Mouse (Mus musculus) ES-Bruce4 (cell line): ENCODE measurements around the gene Gcgr. TPM values are rescaled to one million over a fixed set of nuclear protein-coding genes. Genes with fewer than 3 reads are reported as not detected.

Source experiments
- H3K27ac ChIP-seq: 2 replicates; pipeline ENCODE4 v1.5.1; 2012; ENCODE audit warnings: low read length, inconsistent platforms; ENCODE audit not compliant: insufficient read depth
- H3K27me3 ChIP-seq: 2 replicates; pipeline ENCODE4 v1.6.1; 2012; ENCODE audit warnings: mild to moderate bottlenecking, low read length, inconsistent platforms; ENCODE audit not compliant: control insufficient read depth, poor library complexity, insufficient read depth, severe bottlenecking
- H3K36me3 ChIP-seq: 2 replicates; pipeline ENCODE4 v1.6.1; 2012; ENCODE audit warnings: inconsistent platforms, mild to moderate bottlenecking, low read length, moderate library complexity; ENCODE audit not compliant: control insufficient read depth, poor library complexity, insufficient read depth, severe bottlenecking
- H3K4me1 ChIP-seq: one replicate; pipeline ENCODE4 v1.8.1; 2011; ENCODE audit warnings: low read length; ENCODE audit not compliant: control insufficient read depth, insufficient read depth
- H3K4me3 ChIP-seq: 2 replicates; pipeline ENCODE4 v1.5.1; 2011; ENCODE audit warnings: low read depth, mild to moderate bottlenecking, low read length
- H3K9ac ChIP-seq: 2 replicates; pipeline ENCODE4 v1.6.1; 2012; ENCODE audit warnings: low read depth, mild to moderate bottlenecking, inconsistent platforms; ENCODE audit not compliant: poor library complexity, severe bottlenecking
- H3K9me3 ChIP-seq: replicated peaks from 2 replicates; pipeline ENCODE4 v1.6.1; 2012; ENCODE audit warnings: mild to moderate bottlenecking, low read length, inconsistent platforms; ENCODE audit not compliant: control insufficient read depth, poor library complexity, insufficient read depth, severe bottlenecking
- CTCF ChIP-seq: IDR thresholded peaks from one replicate; pipeline ENCODE4 v1.8.1; 2011; ENCODE audit warnings: low read depth, low read length
- EP300 ChIP-seq: IDR thresholded peaks from 2 replicates; pipeline ENCODE4 v1.6.1; 2011; ENCODE audit warnings: low read depth, low read length; ENCODE audit not compliant: insufficient read depth
- POLR2A ChIP-seq: IDR thresholded peaks from one replicate; pipeline ENCODE4 v1.8.1; 2011; ENCODE audit warnings: low read length; ENCODE audit not compliant: insufficient read depth
- polyA plus RNA-seq: library from polyadenylated mRNA; stranded (reverse); fragments of >200 nt; gene quantifications from 2 replicates; pipeline ENCODE4 v1.2.4, GENCODE M21; 2011; ENCODE audit warnings: low read depth; ENCODE audit not compliant: missing spikeins, insufficient read depth, insufficient read length

The Gcgr gene
- polyA plus RNA-seq, 1 experiment: not detected

- no peaks in the 10 kb centered on the region for H3K27me3 ChIP-seq
- TF ChIP-seq CTCF: no peak
- TF ChIP-seq EP300: no peak
- TF ChIP-seq POLR2A: no peak
- no peaks in the 10 kb centered on the region for H3K36me3 ChIP-seq
- H3K4me3 ChIP-seq: no peak overlapping the region
- H3K4me1 ChIP-seq: no peaks in the 10 kb centered on the region
- no peaks in the 10 kb centered on the region for H3K9me3 ChIP-seq
- H3K9ac ChIP-seq: no peak overlapping the region
- H3K27ac ChIP-seq: no peak overlapping the region
These were observed 13.4 kb upstream of the Gcgr start for GRCm38 (mm10) chr11:120517147-120517546.

DNA sequence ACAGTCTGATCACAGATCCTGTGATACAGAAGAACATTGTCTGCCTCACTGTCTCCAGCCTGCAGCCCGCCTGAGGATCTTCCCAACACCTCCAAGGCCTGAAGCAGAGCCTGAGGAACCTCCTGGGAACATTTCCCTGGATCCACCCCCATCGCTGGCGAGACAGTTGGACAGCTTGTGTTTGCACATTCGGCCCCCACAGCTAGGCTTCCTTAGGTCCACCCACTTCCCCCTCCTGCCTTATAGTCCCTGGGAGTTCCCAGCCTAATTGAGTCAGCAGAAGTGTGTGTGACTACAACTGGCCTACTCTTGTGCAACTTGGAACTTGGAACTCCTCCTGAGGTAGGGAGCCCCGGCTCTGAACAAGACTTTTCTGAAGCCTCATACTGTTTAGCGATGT, 12.5 kb upstream of the Gcgr start:
- Histone ChIP-seq H3K4me3 (no peak overlapping the region), H3K36me3 (no peaks in the 10 kb centered on the region), H3K27me3 (no peaks in the 10 kb centered on the region), H3K4me1 (no peaks in the 10 kb centered on the region), H3K9ac (no peak overlapping the region), H3K9me3 (no peaks in the 10 kb centered on the region), H3K27ac (no peak overlapping the region)
- TF ChIP-seq EP300 (no peak), CTCF (no peak), POLR2A (no peak)

DNA sequence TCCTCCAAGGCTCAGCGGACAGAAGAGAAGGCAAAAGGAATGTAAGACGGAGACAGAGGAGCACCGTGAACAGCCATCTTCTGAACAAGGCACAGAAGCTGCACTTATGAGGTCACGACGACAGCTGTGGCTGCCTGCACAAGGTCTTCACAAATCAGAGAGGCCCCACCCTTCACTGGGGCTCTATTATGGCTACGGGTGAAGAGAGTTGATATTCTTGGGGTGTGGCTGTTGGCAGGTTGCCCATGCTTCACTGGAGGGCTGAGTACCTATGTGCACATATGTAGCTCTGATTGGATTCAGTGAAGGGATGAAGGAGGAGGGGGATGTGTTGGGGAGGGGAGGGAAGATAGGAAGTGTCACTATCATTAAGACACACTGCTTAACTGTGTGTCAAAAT, 11.9 kb upstream of the Gcgr start:
- Histone ChIP-seq H3K27ac (no peak overlapping the region), H3K27me3 (no peaks in the 10 kb centered on the region), H3K4me3 (no peak overlapping the region), H3K36me3 (no peaks in the 10 kb centered on the region), H3K9ac (no peak overlapping the region), H3K4me1 (no peaks in the 10 kb centered on the region), H3K9me3 (no peaks in the 10 kb centered on the region)
- TF ChIP-seq EP300 (no peak), CTCF (no peak), POLR2A (no peak)

- H3K9me3 ChIP-seq: no peaks in the 10 kb centered on the region
- no peak overlapping the region for H3K27ac ChIP-seq
- no peaks in the 10 kb centered on the region for H3K27me3 ChIP-seq
- TF ChIP-seq EP300 (no peak), POLR2A (no peak), CTCF (no peak)
- H3K4me1 ChIP-seq: no peaks in the 10 kb centered on the region
- no peak overlapping the region for H3K9ac ChIP-seq
- no peaks in the 10 kb centered on the region for H3K36me3 ChIP-seq
- H3K4me3 ChIP-seq: no peak overlapping the region
These were observed 10.8 kb upstream of the Gcgr start for GRCm38 (mm10) chr11:120519738-120520137.

DNA sequence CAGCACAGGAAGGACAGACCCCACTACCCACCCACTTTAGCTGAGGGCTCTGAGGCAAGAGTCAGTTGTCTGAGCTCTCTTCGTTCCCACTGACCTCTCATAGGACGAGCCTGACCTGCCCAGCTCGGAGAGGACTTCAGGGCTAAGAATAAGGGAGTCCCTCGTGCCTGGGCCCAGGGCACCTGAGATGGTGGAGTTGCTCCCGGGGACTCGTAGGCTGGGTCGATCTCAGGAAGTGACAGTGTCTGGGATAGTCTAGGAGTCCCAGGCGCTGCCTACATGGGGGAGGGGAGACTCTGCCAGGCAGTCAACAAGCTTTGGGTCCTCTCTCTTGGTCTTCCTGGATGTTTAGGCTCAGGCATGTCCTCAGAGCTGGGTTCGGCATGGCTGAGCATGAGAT, 10.0 kb upstream of the Gcgr start:
- no peaks in the 10 kb centered on the region for H3K4me1 ChIP-seq
- TF ChIP-seq CTCF (no peak), POLR2A (no peak), EP300 (no peak)
- H3K9ac ChIP-seq: no peak overlapping the region
- H3K9me3 ChIP-seq: no peaks in the 10 kb centered on the region
- no peaks in the 10 kb centered on the region for H3K27me3 ChIP-seq
- H3K27ac ChIP-seq: no peak overlapping the region
- no peaks in the 10 kb centered on the region for H3K36me3 ChIP-seq
- no peak overlapping the region for H3K4me3 ChIP-seq

DNA sequence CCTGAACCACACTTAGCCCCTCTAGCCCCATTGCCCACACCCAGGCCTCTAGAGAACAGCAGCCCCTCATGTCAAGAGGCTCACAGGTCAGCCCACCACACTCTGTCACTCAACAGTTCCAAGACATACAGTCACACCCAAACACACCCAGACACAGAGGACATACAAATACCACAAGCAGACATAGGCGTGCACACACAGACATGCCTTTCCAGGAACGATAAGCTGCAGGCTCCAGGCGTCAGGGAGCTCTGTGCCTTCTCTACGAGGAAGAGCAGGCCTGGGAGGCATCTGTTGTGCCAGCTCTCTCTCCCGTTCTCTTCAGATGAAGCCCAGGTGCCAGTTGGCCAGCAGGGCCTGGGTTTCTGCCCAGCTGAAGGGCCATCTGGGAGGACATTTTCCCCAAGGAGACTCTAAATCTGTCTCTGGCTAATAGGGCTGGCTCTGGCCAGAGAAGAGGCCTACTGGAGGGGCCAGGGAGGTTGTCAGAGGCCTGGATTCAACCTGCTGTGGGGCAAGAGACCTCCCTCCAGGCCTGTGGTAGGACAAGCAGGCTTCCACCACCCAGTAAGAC, 9.4 kb upstream of the Gcgr start:
- Histone ChIP-seq H3K4me3 (no peak overlapping the region), H3K4me1 (no peaks in the 10 kb centered on the region), H3K9ac (no peak overlapping the region), H3K36me3 (no peaks in the 10 kb centered on the region), H3K27me3 (no peaks in the 10 kb centered on the region), H3K9me3 (no peaks in the 10 kb centered on the region), H3K27ac (no peak overlapping the region)
- no peak for TF ChIP-seq CTCF
- TF ChIP-seq EP300: no peak
- no peak for TF ChIP-seq POLR2A

DNA sequence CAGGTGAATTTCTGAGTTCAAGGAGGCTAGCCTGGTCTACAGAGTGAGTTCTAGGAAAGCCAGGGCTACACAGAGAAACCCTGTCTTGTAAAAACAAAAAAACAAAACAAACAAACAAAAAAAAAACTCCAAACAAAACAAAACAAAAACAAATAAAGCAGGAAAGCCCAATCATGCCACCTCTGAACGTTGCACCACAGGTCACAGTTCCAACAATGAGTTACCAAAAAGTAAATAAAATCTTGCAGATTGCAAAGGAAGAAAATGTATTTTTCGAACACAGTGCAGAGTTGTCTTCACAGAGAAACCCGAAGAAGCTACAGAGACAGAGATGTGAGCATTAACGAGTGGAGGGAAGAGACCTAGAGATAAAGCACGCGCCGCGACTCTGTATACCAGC, 7.9 kb upstream of the Gcgr start:
- TF ChIP-seq CTCF (no peak), POLR2A (no peak), EP300 (no peak)
- Histone ChIP-seq H3K9ac (no peak overlapping the region), H3K27ac (no peak overlapping the region), H3K9me3 (no peaks in the 10 kb centered on the region), H3K4me1 (no peaks in the 10 kb centered on the region), H3K4me3 (no peak overlapping the region), H3K27me3 (no peaks in the 10 kb centered on the region), H3K36me3 (no peaks in the 10 kb centered on the region)
